Mouse (Mus musculus) ES-E14 (cell line): Measurements from ENCODE around the gene Hormad2.

Experiments used
- CHD2 ChIP-seq: IDR thresholded peaks from 2 replicates; pipeline ENCODE4 v1.6.1; 2014; ENCODE audit warnings: mild to moderate bottlenecking, low read depth, low read length, inconsistent platforms
- HCFC1 ChIP-seq: IDR thresholded peaks from 2 replicates; pipeline ENCODE4 v1.6.1; 2012; ENCODE audit warnings: low read length, inconsistent platforms, borderline replicate concordance; ENCODE audit not compliant: insufficient read depth
- MAFK ChIP-seq: IDR thresholded peaks from 2 replicates; pipeline ENCODE4 v1.6.1; 2014; ENCODE audit warnings: mild to moderate bottlenecking, low read depth, low read length, inconsistent platforms; ENCODE audit not compliant: insufficient read depth
- ZC3H11A ChIP-seq: IDR thresholded peaks from 2 replicates; pipeline ENCODE4 v1.6.1; 2012; ENCODE audit warnings: low read depth, mild to moderate bottlenecking, inconsistent platforms, low read length, borderline replicate concordance
- ZNF384 ChIP-seq: IDR thresholded peaks from 2 replicates; pipeline ENCODE4 v1.6.1; 2012; ENCODE audit warnings: low read depth, low read length, inconsistent platforms

GRCm38 (mm10) chr11:4436631-4437030 is 4.3 kb downstream of the Hormad2 start:
- TF ChIP-seq CHD2 (no peak), ZC3H11A (no peak), ZNF384 (no peak), HCFC1 (no peak), MAFK (no peak)
